Mouse (Mus musculus): ENCODE results near the gene Hist3h2ba. TPM values are rescaled to one million over a fixed set of nuclear protein-coding genes. Genes with fewer than 3 reads are reported as not detected.

The Hist3h2ba gene
- polyA plus RNA-seq, 1 experiment from 2014 or later, result 28.5 TPM

DNA sequence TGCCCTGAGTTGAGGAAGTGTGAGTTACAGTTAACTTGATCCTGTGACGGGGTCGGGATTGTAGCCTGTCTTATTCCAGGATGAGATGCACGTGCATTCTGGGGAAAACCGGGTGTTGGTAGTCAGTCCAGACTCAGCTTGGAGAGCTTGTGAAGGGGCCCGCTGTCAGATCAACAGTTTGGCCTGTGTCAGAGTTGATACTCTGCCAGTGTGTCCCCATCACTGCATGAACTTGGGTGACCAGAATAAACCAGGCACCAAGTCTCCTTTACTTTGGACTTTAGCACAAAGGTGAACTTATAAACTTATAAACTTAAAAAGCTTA, 29.9 kb downstream of the Hist3h2ba start:
- no peaks in the 10 kb centered on the region for H3K27me3 ChIP-seq
- 0 out of 2 replicates have a peak overlapping the region, but pooled peaks have one; percentile 72 for H3K27ac ChIP-seq
- peak overlapping the region; percentile 95 for H3K4me2 ChIP-seq
- 4% methylated on average over 5 of the region's 5 CpGs for WGBS
- no peak for ATAC-seq (ENCODE audit: insufficient number of reproducible peaks, insufficient read depth, low FRiP score, low TSS enrichment, low read depth)
- H3K9me3 ChIP-seq, result no peaks in the 10 kb centered on the region
- H3K9ac ChIP-seq (replicated peaks), result peak overlapping the region; percentile 93
- H3K4me1 ChIP-seq (replicated peaks), result peaks cover 35% of the 10 kb centered on the region
- peak overlapping the region; percentile 95 for H3K4me3 ChIP-seq (replicated peaks)
- H3K36me3 ChIP-seq, result peaks cover 24% of the 10 kb centered on the region

DNA sequence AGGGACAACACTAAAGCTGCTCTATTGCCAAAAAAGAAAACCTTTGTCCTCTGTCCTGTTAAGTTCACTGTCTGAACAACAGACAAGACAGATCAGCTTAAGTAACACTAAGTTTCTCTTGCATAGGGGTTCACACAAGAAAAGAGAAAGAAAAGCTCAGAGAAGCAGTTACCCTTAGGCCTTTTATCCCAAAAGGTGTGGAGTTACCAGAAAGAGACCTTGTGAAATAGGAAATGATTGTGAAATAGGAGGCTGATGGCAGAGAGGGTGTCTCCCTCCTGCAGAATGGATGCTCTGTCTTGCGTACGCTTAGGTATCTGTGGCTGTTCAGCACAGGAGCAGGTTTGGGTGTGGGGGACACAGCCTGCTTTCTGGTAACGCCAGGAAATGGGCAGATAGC, 30.5 kb downstream of the Hist3h2ba start:
- no peak for ATAC-seq (ENCODE audit: insufficient number of reproducible peaks, insufficient read depth, low FRiP score, low TSS enrichment, low read depth)
- Histone ChIP-seq H3K4me1 (replicated peaks) (peaks cover 35% of the 10 kb centered on the region), H3K9me3 (no peaks in the 10 kb centered on the region), H3K27ac (no peak overlapping the region), H3K4me2 (peak overlapping the region; percentile 95), H3K4me3 (replicated peaks) (peak overlapping the region; percentile 95), H3K27me3 (no peaks in the 10 kb centered on the region), H3K36me3 (peaks cover 28% of the 10 kb centered on the region), H3K9ac (replicated peaks) (peak overlapping the region; percentile 93; the same call in 1 of the 2 replicates)
- WGBS, result 81% methylated on average over 3 of the region's 3 CpGs

DNA sequence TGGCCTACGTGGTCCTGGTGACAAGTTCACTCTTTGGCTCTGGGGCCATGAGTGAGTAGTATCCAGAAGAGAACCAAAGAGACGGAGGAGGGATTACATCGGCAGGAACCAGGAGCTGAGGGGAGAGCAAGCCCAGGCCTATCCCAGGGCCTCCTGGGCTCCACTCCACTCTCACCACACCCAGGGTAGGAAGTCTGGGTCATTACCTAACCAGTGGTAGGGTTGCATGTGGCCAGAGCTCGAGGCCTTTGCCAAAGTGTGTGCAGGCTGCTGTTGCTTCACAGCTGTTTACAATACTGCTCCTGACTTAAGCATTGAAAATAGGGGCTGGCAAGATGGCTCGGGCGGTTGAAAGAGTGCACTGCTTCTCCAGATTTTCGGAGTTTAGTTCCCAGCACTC, 30.9 kb downstream of the Hist3h2ba start:
- H3K27ac ChIP-seq, result no peak overlapping the region
- no peaks in the 10 kb centered on the region for H3K9me3 ChIP-seq
- H3K27me3 ChIP-seq, result no peaks in the 10 kb centered on the region
- ATAC-seq (ENCODE audit: insufficient number of reproducible peaks, insufficient read depth, low FRiP score, low TSS enrichment, low read depth), result no peak
- 74% methylated on average over 7 of the region's 7 CpGs for WGBS
- peak overlapping the region; percentile 95 for H3K4me3 ChIP-seq (replicated peaks)
- peaks cover 28% of the 10 kb centered on the region for H3K36me3 ChIP-seq
- H3K4me2 ChIP-seq, result peak overlapping the region; percentile 95
- peak overlapping the region; percentile 93; the same call in 1 of the 2 replicates for H3K9ac ChIP-seq (replicated peaks)
- H3K4me1 ChIP-seq (replicated peaks), result peaks cover 35% of the 10 kb centered on the region

DNA sequence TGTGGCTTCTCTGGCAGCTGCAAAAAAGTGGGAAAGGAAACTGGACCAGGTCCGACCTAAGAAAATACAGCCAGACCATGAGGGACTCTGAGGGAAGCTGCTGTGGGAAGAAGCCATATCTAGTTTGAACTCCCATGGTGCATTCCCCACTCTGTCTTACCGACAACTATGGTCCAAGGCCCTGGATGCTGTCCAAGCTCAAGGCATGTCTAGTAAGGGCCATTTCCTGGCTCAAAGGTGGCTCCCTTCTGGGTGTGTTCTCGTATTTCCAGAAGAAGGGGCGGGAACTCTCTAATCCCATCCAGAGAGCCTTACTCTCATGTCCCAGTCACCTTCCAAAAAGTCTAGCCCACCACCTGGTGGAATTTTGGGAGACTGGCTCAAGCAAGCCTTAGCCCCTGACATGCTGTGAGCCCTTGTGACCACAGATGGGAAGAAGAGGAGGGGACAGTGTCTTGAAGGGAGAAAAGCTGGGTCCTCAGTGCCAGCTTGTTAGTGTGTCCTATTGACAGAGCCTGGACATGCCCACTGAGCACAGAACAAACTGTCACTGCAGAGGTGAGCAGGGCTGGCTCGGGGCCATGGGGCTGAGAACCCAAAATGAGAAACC, 31.8 kb downstream of the Hist3h2ba start:
- H3K27me3 ChIP-seq, result no peaks in the 10 kb centered on the region
- H3K4me1 ChIP-seq (replicated peaks), result peaks cover 35% of the 10 kb centered on the region
- H3K36me3 ChIP-seq, result peaks cover 34% of the 10 kb centered on the region
- no peak overlapping the region for H3K4me3 ChIP-seq (replicated peaks)
- peak overlapping the region; percentile 95; the same call in 1 of the 2 replicates for H3K4me2 ChIP-seq
- no peaks in the 10 kb centered on the region for H3K9me3 ChIP-seq
- H3K27ac ChIP-seq, result no peak overlapping the region
- ATAC-seq (ENCODE audit: insufficient number of reproducible peaks, insufficient read depth, low FRiP score, low TSS enrichment, low read depth), result no peak
- H3K9ac ChIP-seq (replicated peaks), result no peak overlapping the region
- WGBS, result 66% methylated on average over 5 of the region's 5 CpGs

DNA sequence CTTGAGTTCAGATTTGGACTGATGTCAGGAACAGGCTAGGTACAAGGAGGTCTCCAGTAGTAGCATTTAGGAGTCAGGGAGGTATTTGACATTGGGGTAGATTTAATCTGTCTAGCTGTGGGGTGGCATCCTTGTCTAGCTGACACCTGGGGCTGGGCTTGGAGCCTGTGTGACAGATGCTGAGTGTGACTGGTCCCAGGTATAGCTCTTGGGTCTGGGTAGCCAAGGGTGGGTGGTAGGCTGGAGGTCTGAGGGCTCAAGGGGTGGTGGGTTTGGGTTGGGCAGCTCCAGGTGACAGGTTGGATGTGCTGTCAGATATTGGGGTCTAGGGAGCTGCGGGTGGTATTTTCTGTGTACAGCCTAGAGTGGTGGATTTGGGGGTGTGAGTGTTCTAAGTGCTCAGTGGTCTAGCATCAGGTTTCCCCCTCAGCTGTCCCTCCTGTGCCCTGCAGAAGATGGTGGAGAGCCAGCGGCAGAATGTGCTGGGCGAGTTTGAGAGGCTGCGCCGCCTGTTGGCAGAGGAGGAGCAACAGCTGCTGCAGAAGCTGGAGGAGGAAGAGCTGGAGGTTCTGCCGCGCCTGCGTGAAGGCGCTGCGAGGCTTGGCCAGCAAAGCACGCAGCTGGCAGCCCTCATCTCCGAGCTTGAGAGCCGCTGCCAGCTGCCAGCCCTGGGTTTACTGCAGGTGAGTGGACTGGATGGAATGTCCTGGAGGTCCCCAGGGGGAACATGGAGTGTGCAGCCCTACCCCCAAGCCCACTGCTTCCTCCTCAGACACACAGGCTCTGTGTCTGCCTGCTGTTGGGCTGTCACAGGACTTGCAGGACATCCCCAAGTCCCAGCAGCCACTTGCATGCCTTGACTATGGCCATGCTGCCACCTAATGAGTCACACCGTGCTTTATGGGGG, 33.1 kb downstream of the Hist3h2ba start:
- no peak for ATAC-seq (ENCODE audit: insufficient number of reproducible peaks, insufficient read depth, low FRiP score, low TSS enrichment, low read depth)
- 55% methylated on average over 14 of the region's 14 CpGs for WGBS
- no peak overlapping the region for H3K27ac ChIP-seq
- H3K4me3 ChIP-seq (replicated peaks), result no peak overlapping the region
- peaks cover 35% of the 10 kb centered on the region for H3K4me1 ChIP-seq (replicated peaks)
- no peak overlapping the region for H3K9ac ChIP-seq (replicated peaks)
- no peak overlapping the region for H3K4me2 ChIP-seq
- peaks cover 47% of the 10 kb centered on the region for H3K36me3 ChIP-seq
- no peaks in the 10 kb centered on the region for H3K9me3 ChIP-seq
- H3K27me3 ChIP-seq, result no peaks in the 10 kb centered on the region

DNA sequence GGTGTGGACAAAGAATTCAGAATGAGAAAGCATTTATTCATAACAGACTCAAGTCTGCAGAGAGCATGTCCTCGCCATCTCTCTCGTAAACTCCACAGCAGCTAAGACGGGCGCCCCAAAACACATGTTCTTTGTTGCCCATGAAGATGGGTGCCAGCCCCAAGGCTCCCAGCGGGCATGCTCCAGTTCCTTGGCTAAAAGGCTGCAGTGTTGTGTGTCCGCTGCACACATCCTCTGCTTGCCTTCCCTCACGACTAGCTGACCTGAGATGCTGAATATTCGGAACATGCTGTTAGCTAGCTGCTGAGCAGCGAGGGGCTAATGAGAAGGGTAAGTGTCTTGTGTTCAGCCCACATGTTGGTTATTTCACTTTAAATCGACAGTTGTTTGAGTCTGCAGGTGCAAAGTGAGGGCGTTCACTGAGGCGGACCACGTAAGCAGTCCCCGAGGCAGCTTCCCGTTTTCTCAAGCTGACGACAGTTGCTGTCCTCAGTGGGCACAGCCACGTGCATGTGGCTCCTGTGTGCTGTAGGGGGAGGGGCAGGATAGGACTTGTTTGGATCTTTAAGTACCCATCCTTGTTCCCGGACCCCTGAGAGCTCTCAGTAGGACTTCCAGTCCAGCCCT, 33.9 kb downstream of the Hist3h2ba start:
- Histone ChIP-seq H3K4me1 (replicated peaks) (peaks cover 31% of the 10 kb centered on the region), H3K4me2 (no peak overlapping the region), H3K27me3 (no peaks in the 10 kb centered on the region), H3K36me3 (peaks cover 55% of the 10 kb centered on the region), H3K27ac (no peak overlapping the region), H3K4me3 (replicated peaks) (no peak overlapping the region), H3K9ac (replicated peaks) (no peak overlapping the region), H3K9me3 (no peaks in the 10 kb centered on the region)
- 91% methylated on average over 18 of the region's 18 CpGs for WGBS
- no peak for ATAC-seq (ENCODE audit: insufficient number of reproducible peaks, insufficient read depth, low FRiP score, low TSS enrichment, low read depth)

DNA sequence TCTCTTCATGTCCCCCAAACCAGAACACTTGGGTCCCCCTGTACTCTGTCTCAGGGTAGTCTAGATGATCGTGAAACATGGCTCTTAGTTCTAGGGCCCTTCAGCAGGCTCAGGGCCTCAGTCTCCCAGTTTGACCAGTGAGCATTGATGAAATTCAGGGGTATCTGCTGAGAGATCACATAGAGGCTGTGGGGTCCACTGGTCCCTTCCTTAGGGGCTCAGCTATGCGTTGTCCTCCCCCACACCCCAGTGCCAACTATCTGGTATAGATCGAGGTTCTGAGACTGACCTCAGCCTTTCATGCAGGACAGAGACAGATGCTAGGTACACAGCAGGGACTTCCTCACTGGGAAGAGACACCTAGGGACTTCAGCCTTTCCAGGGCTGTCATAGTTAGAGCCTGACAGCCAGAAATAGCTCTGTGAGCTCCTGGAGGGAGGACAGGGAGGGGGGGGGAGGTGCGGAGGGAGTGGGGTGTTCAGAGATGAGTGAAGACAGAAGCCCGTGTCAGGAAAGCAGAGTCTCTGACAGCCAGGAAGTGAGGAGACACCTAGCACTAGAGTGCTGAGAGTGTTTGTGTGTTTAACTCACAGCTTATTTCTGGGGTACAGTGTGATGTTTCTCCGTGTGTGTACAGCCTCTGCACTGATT, 35.1 kb downstream of the Hist3h2ba start:
- Histone ChIP-seq H3K27me3 (no peaks in the 10 kb centered on the region), H3K27ac (no peak overlapping the region), H3K4me3 (replicated peaks) (no peak overlapping the region), H3K36me3 (peaks cover 68% of the 10 kb centered on the region), H3K4me2 (no peak overlapping the region), H3K4me1 (replicated peaks) (peaks cover 28% of the 10 kb centered on the region), H3K9me3 (no peaks in the 10 kb centered on the region), H3K9ac (replicated peaks) (no peak overlapping the region)
- 90% methylated on average over 6 of the region's 6 CpGs for WGBS
- ATAC-seq (ENCODE audit: insufficient number of reproducible peaks, insufficient read depth, low FRiP score, low TSS enrichment, low read depth), result no peak

DNA sequence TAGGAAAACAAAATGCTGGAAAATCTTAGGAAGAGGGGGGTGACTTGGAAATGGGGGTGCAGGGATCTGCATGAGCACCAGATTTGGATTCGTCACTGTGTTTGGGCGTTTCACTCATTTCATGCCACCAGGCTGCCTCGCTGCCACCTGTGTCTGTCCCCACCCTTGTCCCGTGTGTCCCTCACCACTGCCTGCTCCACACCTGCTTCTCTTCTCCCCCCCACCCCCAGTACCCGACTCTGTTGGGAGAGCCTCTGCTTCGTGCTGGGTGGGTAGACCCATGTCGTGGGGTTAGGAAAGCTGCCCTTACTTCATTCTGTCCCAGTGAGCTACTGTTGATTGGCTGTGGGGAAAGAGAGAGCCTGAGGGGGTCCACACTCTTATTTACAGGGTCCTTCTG, 35.9 kb downstream of the Hist3h2ba start:
- Histone ChIP-seq H3K9ac (replicated peaks) (no peak overlapping the region), H3K4me2 (no peak overlapping the region), H3K4me1 (replicated peaks) (peaks cover 20% of the 10 kb centered on the region), H3K4me3 (replicated peaks) (no peak overlapping the region), H3K9me3 (no peaks in the 10 kb centered on the region), H3K27me3 (no peaks in the 10 kb centered on the region), H3K27ac (no peak overlapping the region), H3K36me3 (peaks cover 76% of the 10 kb centered on the region)
- WGBS, result 93% methylated on average over 7 of the region's 7 CpGs
- ATAC-seq (ENCODE audit: insufficient number of reproducible peaks, insufficient read depth, low FRiP score, low TSS enrichment, low read depth), result no peak

DNA sequence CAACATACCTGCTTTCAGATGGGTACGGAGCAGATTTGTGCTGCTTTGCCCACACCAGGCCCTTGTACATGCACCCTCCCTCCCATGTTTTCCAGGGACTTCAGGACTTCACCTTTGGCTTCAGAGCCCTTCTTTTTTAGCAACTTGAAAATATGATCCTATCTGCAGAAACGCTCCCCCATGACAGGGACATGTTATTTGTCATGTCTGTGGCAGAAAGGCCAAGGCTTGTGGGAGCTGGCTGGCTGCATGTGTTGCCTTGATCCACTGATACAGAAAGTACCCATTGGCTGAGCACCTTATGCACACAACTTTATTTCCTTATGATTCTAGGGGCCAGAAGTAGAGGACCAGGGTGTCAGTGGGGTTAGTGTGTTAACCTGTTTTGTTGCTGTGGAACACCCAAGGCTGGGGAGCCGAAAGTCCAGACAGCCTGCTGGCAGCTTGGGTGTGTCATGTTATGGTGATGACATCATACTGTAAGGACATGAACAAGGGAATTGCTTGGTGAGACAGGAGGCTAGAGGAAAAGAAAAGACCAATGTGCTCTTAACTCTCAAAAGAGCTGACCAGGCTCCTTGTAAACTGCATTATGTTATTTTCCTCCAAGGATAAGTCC, 36.7 kb downstream of the Hist3h2ba start:
- no peak overlapping the region for H3K9ac ChIP-seq (replicated peaks)
- no peaks in the 10 kb centered on the region for H3K9me3 ChIP-seq
- WGBS, result 93% methylated on average over 3 of the region's 3 CpGs
- peaks cover 12% of the 10 kb centered on the region; the same call in 1 of the 2 replicates for H3K4me1 ChIP-seq (replicated peaks)
- no peak overlapping the region for H3K4me2 ChIP-seq
- no peak for ATAC-seq (ENCODE audit: insufficient number of reproducible peaks, insufficient read depth, low FRiP score, low TSS enrichment, low read depth)
- no peak overlapping the region for H3K4me3 ChIP-seq (replicated peaks)
- H3K27me3 ChIP-seq, result no peaks in the 10 kb centered on the region
- H3K27ac ChIP-seq, result no peak overlapping the region
- H3K36me3 ChIP-seq, result peaks cover 84% of the 10 kb centered on the region

DNA sequence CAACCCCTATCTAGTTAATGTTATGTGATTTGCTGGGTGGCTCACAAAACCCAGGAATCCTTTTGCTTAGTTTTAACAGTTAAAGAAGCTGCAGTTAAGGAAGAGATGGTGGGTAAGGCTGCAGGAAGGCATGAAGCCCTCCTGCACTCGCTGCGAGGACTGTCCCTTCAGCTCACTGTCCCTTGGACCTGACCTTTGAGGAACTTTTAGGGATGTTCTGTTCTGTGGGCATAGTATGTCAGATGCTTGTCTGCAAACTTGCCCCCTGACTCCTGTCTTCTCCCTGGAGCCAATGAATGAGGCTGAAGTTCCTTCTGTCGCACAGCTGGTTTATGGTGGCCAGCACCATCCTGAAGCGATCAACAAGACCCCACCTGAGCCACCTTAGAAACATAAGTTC, 40.4 kb downstream of the Hist3h2ba start:
- peaks cover 3% of the 10 kb centered on the region; the same call in 1 of the 2 replicates for H3K4me1 ChIP-seq (replicated peaks)
- H3K36me3 ChIP-seq, result peaks cover 71% of the 10 kb centered on the region

More for the DNA sequence above, 40.4 kb downstream of the Hist3h2ba start:
- H3K9ac ChIP-seq (replicated peaks), result no peak overlapping the region
- no peak overlapping the region for H3K4me3 ChIP-seq (replicated peaks)
- no peak for ATAC-seq (ENCODE audit: insufficient number of reproducible peaks, insufficient read depth, low FRiP score, low TSS enrichment, low read depth)
- WGBS, result 91% methylated on average over 4 of the region's 4 CpGs
- H3K27ac ChIP-seq, result no peak overlapping the region
- no peaks in the 10 kb centered on the region for H3K9me3 ChIP-seq
- peaks cover 21% of the 10 kb centered on the region for H3K27me3 ChIP-seq
- no peak overlapping the region for H3K4me2 ChIP-seq
